In the genomic region with DNA sequence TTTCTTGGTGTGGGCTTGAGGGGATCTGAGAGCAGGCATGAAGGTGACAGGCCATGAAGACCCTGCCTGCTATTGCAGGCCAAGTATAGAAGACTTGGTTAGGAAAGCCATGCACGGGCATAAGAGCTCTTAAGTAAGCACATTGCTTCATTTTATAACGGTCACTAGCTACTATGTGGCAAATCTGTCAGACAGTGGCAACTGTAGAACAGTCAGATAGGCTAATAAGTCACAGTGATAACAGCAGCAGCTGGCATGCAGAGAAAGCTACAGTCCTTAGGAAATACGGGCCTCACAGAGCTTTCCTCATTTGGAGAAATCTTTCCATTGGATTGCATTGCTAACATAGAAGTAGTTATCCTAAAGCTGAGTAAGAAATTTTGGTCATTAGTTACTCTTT, we compare ENCODE assay signal across 18 mouse cellular contexts.
DNase-seq lines count a peak whose midpoint lies in the region; ATAC-seq and TF ChIP-seq lines count a peak whose summit lies in the region.
"Had no signal": no experiment of that assay in that cellular context is flagged by ENCODE, and none has a peak within 500 bp of the region (broad histone marks: within the 10 kb centered on the region; RNA-seq: fewer than 3 reads in every experiment).

No protein-coding gene starts in this region.

- H3K27me3 ChIP-seq in heart, embryonic 10.5 days (ENCODE audit: insufficient read depth, poor library complexity, severe bottlenecking) = no peaks in the 10 kb centered on the region
- no peaks in the 10 kb centered on the region for H3K27me3 ChIP-seq in liver, embryonic 11.5 days (replicated peaks; ENCODE audit: control insufficient read depth, insufficient read depth, low read length)
- H3K27me3 ChIP-seq in liver, embryonic 15.5 days = no peaks in the 10 kb centered on the region
- H3K27me3 ChIP-seq: CH12.LX; embryonic facial prominence, embryonic 13.5 days; lung, embryonic 15.5 days had no signal

- H3K4me3 ChIP-seq in heart, embryonic 10.5 days = no peak overlapping the region
- no peak overlapping the region for H3K4me3 ChIP-seq in liver, embryonic 11.5 days (ENCODE audit: low read depth, low read length)
- H3K4me3 ChIP-seq in liver, embryonic 15.5 days (replicated peaks) = no peak overlapping the region
- no peak overlapping the region for H3K4me3 ChIP-seq in left cerebral cortex, adult 2 months
- H3K4me3 ChIP-seq: embryonic facial prominence, embryonic 13.5 days; lung, embryonic 15.5 days had no signal

- no peaks in the 10 kb centered on the region for H3K9me3 ChIP-seq in heart, embryonic 10.5 days
- no peaks in the 10 kb centered on the region for H3K9me3 ChIP-seq in liver, embryonic 11.5 days (ENCODE audit: control insufficient read depth, low read length)
- H3K9me3 ChIP-seq in liver, embryonic 15.5 days (replicated peaks) = no peaks in the 10 kb centered on the region
- H3K9me3 ChIP-seq: embryonic facial prominence, embryonic 13.5 days; lung, embryonic 15.5 days had no signal

- H3K27ac ChIP-seq in heart, embryonic 10.5 days = no peak overlapping the region
- H3K27ac ChIP-seq in liver, embryonic 11.5 days (ENCODE audit: low read depth, low read length) = no peak overlapping the region
- peak overlapping the region; percentile 64; the same call in 1 of the 2 replicates for H3K27ac ChIP-seq in liver, embryonic 15.5 days (replicated peaks)
- no peak overlapping the region for H3K27ac ChIP-seq in left cerebral cortex, adult 2 months
- H3K27ac ChIP-seq: embryonic facial prominence, embryonic 13.5 days; hindbrain, postnatal 0 days; lung, embryonic 15.5 days had no signal

- DNase-seq in heart, adult 11 months = peak; percentile 54
- DNase-seq in heart, embryonic 10.5 days (ENCODE audit: low spot score) = no peak
- no peak for DNase-seq in liver, embryonic 11.5 days (ENCODE audit: low spot score)
- no peak for DNase-seq in liver
- DNase-seq in left cerebral cortex, adult 2 months (ENCODE audit: extremely low spot score in 1 of 2, low spot score in 2 of 2) = no peak
- DNase-seq in frontal cortex, postnatal 10 days (ENCODE audit: low spot score in 2 of 2) = no peak
- no peak for DNase-seq in cerebellum, adult 9-10 months
- DNase-seq: adrenal gland, postnatal 25 days; cerebellum, adult 8-10 months; forebrain, postnatal 0 days; kidney, adult 11 months; kidney, postnatal 10 days had no signal

- H3K4me2 ChIP-seq in liver, embryonic 11.5 days = 0 out of 2 replicates have a peak overlapping the region, but pooled peaks have one; percentile 6
- H3K4me2 ChIP-seq in liver, embryonic 15.5 days = no peak overlapping the region
- H3K4me2 ChIP-seq: embryonic facial prominence, embryonic 13.5 days; lung, embryonic 15.5 days had no signal

- intact Hi-C loops in left cerebral cortex, adult 2 months (cut with DNase I) = no loop called here

- 23% methylated on average over 3 of the region's 3 CpGs for WGBS in heart, embryonic 10.5 days
- WGBS in liver, embryonic 11.5 days = 32% methylated on average over 3 of the region's 3 CpGs
- WGBS in liver, embryonic 15.5 days (ENCODE audit: insufficient replicate concordance) = 5% methylated on average over 3 of the region's 3 CpGs

- no peak for TF ChIP-seq CTCF in left cerebral cortex, adult 2 months (IDR thresholded peaks at IDR 0.05)

- H3K4me1 ChIP-seq in heart, embryonic 10.5 days = peaks cover 47% of the 10 kb centered on the region
- H3K4me1 ChIP-seq in liver, embryonic 11.5 days (replicated peaks; ENCODE audit: control insufficient read depth, insufficient read depth, low read length) = peaks cover 50% of the 10 kb centered on the region
- H3K4me1 ChIP-seq in liver, embryonic 15.5 days (replicated peaks) = peaks cover 70% of the 10 kb centered on the region

- no peak overlapping the region for H3K9ac ChIP-seq in liver, embryonic 11.5 days (ENCODE audit: low read depth, low read length)
- no peak overlapping the region for H3K9ac ChIP-seq in liver, embryonic 15.5 days
- H3K9ac ChIP-seq: embryonic facial prominence, embryonic 13.5 days; forebrain, postnatal 0 days; lung, embryonic 15.5 days had no signal

- no peaks in the 10 kb centered on the region for H3K36me3 ChIP-seq in heart, embryonic 10.5 days
- no peaks in the 10 kb centered on the region; the same call in 1 of the 2 replicates for H3K36me3 ChIP-seq in liver, embryonic 11.5 days (ENCODE audit: control insufficient read depth, insufficient read depth, low read length)
- H3K36me3 ChIP-seq in liver, embryonic 15.5 days (replicated peaks) = no peaks in the 10 kb centered on the region
- H3K36me3 ChIP-seq: embryonic facial prominence, embryonic 13.5 days; lung, embryonic 15.5 days had no signal

- no peak for ATAC-seq in liver, embryonic 11.5 days (replicated peaks; ENCODE audit: low FRiP score)
- no peak for ATAC-seq in liver, embryonic 15.5 days (ENCODE audit: insufficient read depth)
- ATAC-seq: forebrain, postnatal 0 days; hindbrain, postnatal 0 days; midbrain, embryonic 16.5 days had no signal
